Mouse (Mus musculus): ENCODE measurements around the gene Tmem217.

DNA sequence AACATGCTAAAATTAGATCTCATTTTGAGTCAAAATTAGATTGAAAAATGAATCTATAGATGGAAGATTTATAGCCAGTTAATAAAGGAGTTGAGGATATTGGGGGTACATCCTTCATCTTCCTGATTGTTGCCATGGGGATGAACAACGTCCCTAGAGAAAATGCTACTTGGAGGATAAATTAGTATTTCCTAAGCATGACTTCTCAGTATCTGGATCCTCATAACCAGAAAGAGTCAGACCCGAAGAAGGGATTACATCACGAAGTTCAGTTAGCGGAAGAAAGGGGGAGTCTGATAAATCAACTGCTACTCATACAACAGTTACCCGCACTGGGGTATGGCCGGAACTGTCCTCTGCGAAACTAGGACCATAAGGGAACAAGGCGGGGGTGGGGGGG lies 3.2 kb downstream of the Tmem217 start:
- no peak for TF ChIP-seq POLR2A (IDR thresholded peaks at IDR 0.05; ENCODE audit: borderline replicate concordance, control insufficient read depth, low read depth, low read length)
- TF ChIP-seq CTCF (IDR thresholded peaks at IDR 0.05; ENCODE audit: control insufficient read depth, insufficient read depth, low read length) = no peak

Data from bone marrow, adult 2 months (tissue).